Comparison of ENCODE assay signal across 8 mouse cellular contexts in genomic region chr16:17233702-17234498, GRCm38 (mm10). TPM values are rescaled to one million over a fixed set of nuclear protein-coding genes. Genes with fewer than 3 reads are reported as not detected.
DNase-seq lines count a peak whose midpoint lies in the region; ATAC-seq and TF ChIP-seq lines count a peak whose summit lies in the region.

No protein-coding gene starts in this region.

- peak; percentile 63 for ATAC-seq in heart, embryonic 12.5 days (ENCODE audit: insufficient number of reproducible peaks, low FRiP score)
- peak; percentile 55 for ATAC-seq in kidney, embryonic 16.5 days (ENCODE audit: low FRiP score, low TSS enrichment)
- peak; percentile 13 for ATAC-seq in liver, embryonic 13.5 days (ENCODE audit: low read depth)

- peaks cover 3% of the 10 kb centered on the region; the same call in 1 of the 2 replicates for H3K9me3 ChIP-seq in heart, embryonic 12.5 days (replicated peaks)
- H3K9me3 ChIP-seq in kidney, embryonic 16.5 days (ENCODE audit: low read length) = peaks cover 7% of the 10 kb centered on the region; the same call in 1 of the 2 replicates
- no peaks in the 10 kb centered on the region for H3K9me3 ChIP-seq in liver, embryonic 13.5 days (replicated peaks)

- peaks cover 48% of the 10 kb centered on the region for H3K4me1 ChIP-seq in heart, embryonic 12.5 days (replicated peaks)
- H3K4me1 ChIP-seq in kidney, embryonic 16.5 days (ENCODE audit: insufficient read depth, low read length) = peaks cover 31% of the 10 kb centered on the region
- H3K4me1 ChIP-seq in liver, embryonic 13.5 days (replicated peaks) = peaks cover 61% of the 10 kb centered on the region

- H3ac ChIP-seq in myocyte (ENCODE audit: control insufficient read depth, insufficient read length) = peak overlapping the region; percentile 26

- under 1% methylated on average over 60 of the region's 62 CpGs for WGBS in heart, embryonic 12.5 days
- under 1% methylated on average over 55 of the region's 62 CpGs for WGBS in kidney, embryonic 16.5 days
- under 1% methylated on average over 62 of the region's 62 CpGs for WGBS in liver, embryonic 13.5 days (ENCODE audit: insufficient replicate concordance)

- peak overlapping the region; percentile 94 for H3K9ac ChIP-seq in heart, embryonic 12.5 days
- peak overlapping the region; percentile 96 for H3K9ac ChIP-seq in kidney, embryonic 16.5 days (replicated peaks; ENCODE audit: low read length)
- H3K9ac ChIP-seq in liver, embryonic 13.5 days = peak overlapping the region; percentile 92

- peaks cover 14% of the 10 kb centered on the region for H3K79me2 ChIP-seq in myocyte (ENCODE audit: control insufficient read depth, insufficient read depth)

- H3K4me3 ChIP-seq in heart, embryonic 12.5 days = peak overlapping the region; percentile 92
- H3K4me3 ChIP-seq in kidney, embryonic 16.5 days (ENCODE audit: low read length) = peak overlapping the region; percentile 87
- peak overlapping the region; percentile 92 for H3K4me3 ChIP-seq in liver, embryonic 13.5 days (replicated peaks)
- peak overlapping the region; percentile 47 for H3K4me3 ChIP-seq in myocyte

- peak; percentile 67 for DNase-seq in A20 (ENCODE audit: low read depth, low spot score)
- peak; percentile 81 for DNase-seq in R1 (ENCODE audit: low read depth, low spot score)
- DNase-seq in embryo, embryonic 11.5 days (ENCODE audit: low read depth, low spot score) = peak; percentile 46
- DNase-seq in liver, embryonic 13.5 days = peak; percentile 29
- DNase-seq in thymus, postnatal 14 days = peak; percentile 74

- no peaks in the 10 kb centered on the region for H3K27me3 ChIP-seq in heart, embryonic 12.5 days (replicated peaks)
- no peaks in the 10 kb centered on the region for H3K27me3 ChIP-seq in kidney, embryonic 16.5 days (ENCODE audit: insufficient read depth, low read length)
- H3K27me3 ChIP-seq in liver, embryonic 13.5 days = peaks cover 10% of the 10 kb centered on the region; the same call in 1 of the 2 replicates
- H3K27me3 ChIP-seq in myocyte (ENCODE audit: control insufficient read depth, insufficient read depth, insufficient read length) = no peaks in the 10 kb centered on the region

- TF ChIP-seq POLR2A in myocyte (IDR thresholded peaks at IDR 0.05; ENCODE audit: insufficient read length, low read depth) = no peak

- peak overlapping the region; percentile 90 for H3K4me2 ChIP-seq in heart, embryonic 12.5 days
- H3K4me2 ChIP-seq in kidney, embryonic 16.5 days (replicated peaks; ENCODE audit: low read depth, low read length) = peak overlapping the region; percentile 91
- peak overlapping the region; percentile 98 for H3K4me2 ChIP-seq in liver, embryonic 13.5 days
- H3K4me2 ChIP-seq in myocyte (ENCODE audit: low read depth) = peak overlapping the region; percentile 96

- no peaks in the 10 kb centered on the region for H3K36me3 ChIP-seq in heart, embryonic 12.5 days
- H3K36me3 ChIP-seq in kidney, embryonic 16.5 days (ENCODE audit: insufficient read depth, low read length) = no peaks in the 10 kb centered on the region
- H3K36me3 ChIP-seq in liver, embryonic 13.5 days = no peaks in the 10 kb centered on the region
- no peaks in the 10 kb centered on the region for H3K36me3 ChIP-seq in myocyte (ENCODE audit: control insufficient read depth, insufficient read depth)

- peak overlapping the region; percentile 91 for H3K27ac ChIP-seq in heart, embryonic 12.5 days (ENCODE audit: poor library complexity, severe bottlenecking)
- peak overlapping the region; percentile 87 for H3K27ac ChIP-seq in kidney, embryonic 16.5 days (ENCODE audit: low read length)
- H3K27ac ChIP-seq in liver, embryonic 13.5 days = peak overlapping the region; percentile 77

TF ChIP-seq in myocyte, 11 proteins besides CTCF, POLR2A, EP300 and RAD21:
- no peak for TF ChIP-seq TCF3 (IDR thresholded peaks at IDR 0.05; ENCODE audit: insufficient read length, low read depth)
- no peak for TF ChIP-seq POLR2AphosphoS2 (IDR thresholded peaks at IDR 0.05; ENCODE audit: insufficient read length, low read depth)
- no peak for TF ChIP-seq USF1 (IDR thresholded peaks at IDR 0.05; ENCODE audit: low read depth)
- TF ChIP-seq E2F4 (IDR thresholded peaks at IDR 0.05; ENCODE audit: insufficient read depth) = no peak
- TF ChIP-seq MAX (IDR thresholded peaks at IDR 0.05; ENCODE audit: low read depth) = no peak
- no peak for TF ChIP-seq MYOG (IDR thresholded peaks at IDR 0.05; ENCODE audit: control insufficient read depth in 1 of 3, insufficient read depth in 1 of 3, insufficient read length in 2 of 3, low read depth in 2 of 3)
- TF ChIP-seq REST (IDR thresholded peaks at IDR 0.05; ENCODE audit: insufficient read depth, insufficient read length) = no peak
- no peak for TF ChIP-seq TCF12 (IDR thresholded peaks at IDR 0.05; ENCODE audit: insufficient read depth, poor library complexity, severe bottlenecking)
- no peak for TF ChIP-seq CEBPB (IDR thresholded peaks at IDR 0.05; ENCODE audit: insufficient read depth, poor library complexity, severe bottlenecking)
- no peak for TF ChIP-seq SRF (IDR thresholded peaks at IDR 0.05; ENCODE audit: control insufficient read depth, insufficient read length, low read depth)
- TF ChIP-seq MYOD1 (IDR thresholded peaks at IDR 0.05; ENCODE audit: control insufficient read depth in 1 of 3, insufficient read length in 2 of 3, low read depth in 2 of 3) = no peak
TF ChIP-seq in myocyte: peak in this region for 0.

RNA-seq across cellular contexts. Expression of gene Hic2, which starts 0.5 kb away (rescaled TPM):
- 6.5 and 7.0 TPM in 2 replicates for polyA plus RNA-seq in heart, embryonic 12.5 days (2016; fragmentation: Nextera tagmentation; extraction: Ambion mirVana)
- 4.9 and 5.4 TPM in 2 replicates for polyA plus RNA-seq in kidney, embryonic 16.5 days (2015; fragmentation: Nextera tagmentation; extraction: Ambion mirVana)
- polyA plus RNA-seq in liver, embryonic 13.5 days (2015; fragmentation: Nextera tagmentation; extraction: Ambion mirVana) = 2.9 and 3.2 TPM in 2 replicates
- 1.1 TPM for polyA plus RNA-seq in myocyte (2012; fragmentation: generic; extraction: Trizol)

RNA-seq across cellular contexts. Expression of gene Rimbp3, which starts 25.5 kb away (rescaled TPM):
- 0.24 and 0.26 TPM in 2 replicates for polyA plus RNA-seq in heart, embryonic 12.5 days (2016; fragmentation: Nextera tagmentation; extraction: Ambion mirVana)
- 0.36 and 0.51 TPM in 2 replicates for polyA plus RNA-seq in kidney, embryonic 16.5 days (2015; fragmentation: Nextera tagmentation; extraction: Ambion mirVana)
- 0.12 and 0.14 TPM in 2 replicates for polyA plus RNA-seq in liver, embryonic 13.5 days (2015; fragmentation: Nextera tagmentation; extraction: Ambion mirVana)
- 0.07 TPM for polyA plus RNA-seq in myocyte (2012; fragmentation: generic; extraction: Trizol)

RNA-seq across cellular contexts. Expression of gene Ube2l3, which starts 31.5 kb away (rescaled TPM):
- polyA plus RNA-seq in heart, embryonic 12.5 days (2016; fragmentation: Nextera tagmentation; extraction: Ambion mirVana) = 310 and 321 TPM in 2 replicates
- 332 and 350 TPM in 2 replicates for polyA plus RNA-seq in kidney, embryonic 16.5 days (2015; fragmentation: Nextera tagmentation; extraction: Ambion mirVana)
- 247 and 282 TPM in 2 replicates for polyA plus RNA-seq in liver, embryonic 13.5 days (2015; fragmentation: Nextera tagmentation; extraction: Ambion mirVana)
- 124 TPM for polyA plus RNA-seq in myocyte (2012; fragmentation: generic; extraction: Trizol)

RNA-seq across cellular contexts. Expression of gene Tmem191c, which starts 42.0 kb away (rescaled TPM):
- polyA plus RNA-seq in heart, embryonic 12.5 days (2016; fragmentation: Nextera tagmentation; extraction: Ambion mirVana) = 8.3 and 9.0 TPM in 2 replicates
- polyA plus RNA-seq in kidney, embryonic 16.5 days (2015; fragmentation: Nextera tagmentation; extraction: Ambion mirVana) = 19.2 and 19.4 TPM in 2 replicates
- 2.8 and 3.2 TPM in 2 replicates for polyA plus RNA-seq in liver, embryonic 13.5 days (2015; fragmentation: Nextera tagmentation; extraction: Ambion mirVana)
- polyA plus RNA-seq in myocyte (2012; fragmentation: generic; extraction: Trizol) = 2.7 TPM

Comparison
In these comparisons a context has a peak if more than half of its experiments do, and no peak if none do; other contexts are left out.
1. Peak in every context shown above with its lines: DNase-seq, ATAC-seq, H3K4me3 ChIP-seq and H3K27ac ChIP-seq.
2. DNase-seq: peak in every context shown above with its lines; median percentile 81 in R1; 74 in thymus, postnatal 14 days; 67 in A20; 46 in embryo, embryonic 11.5 days; 29 in liver, embryonic 13.5 days.
3. ATAC-seq: peak in every context shown above with its lines; median percentile 63 in heart, embryonic 12.5 days; 55 in kidney, embryonic 16.5 days; 13 in liver, embryonic 13.5 days.